Mouse (Mus musculus) cortical plate, adult 2 months (tissue): ENCODE measurements around the gene Kmt2a. TPM values are rescaled to one million over a fixed set of nuclear protein-coding genes. Genes with fewer than 3 reads are reported as not detected.
"Not testable (repeated sequence)": the region's sequence is repeated elsewhere in the genome, so short reads cannot be mapped to it uniquely, and the experiment has no call there.

Source experiments
- H3K27ac ChIP-seq: fragments of 200-500 bp; 2 replicates; pipeline ENCODE4 v1.5.1; 2012; ENCODE audit warnings: low read length, control low read depth, inconsistent platforms; ENCODE audit not compliant: insufficient read depth
- H3K4me1 ChIP-seq: fragments of 200-500 bp; 2 replicates; pipeline ENCODE4 v1.6.1; 2011; ENCODE audit warnings: low read length; ENCODE audit not compliant: control insufficient read depth, insufficient read depth
- H3K4me3 ChIP-seq: fragments of 200-500 bp; 2 replicates; pipeline ENCODE4 v1.5.1; 2011; ENCODE audit warnings: mild to moderate bottlenecking, low read length, control low read depth; ENCODE audit not compliant: insufficient read depth
- CTCF ChIP-seq: fragments of 200-500 bp; IDR thresholded peaks from 2 replicates; pipeline ENCODE4 v1.5.1; 2011; ENCODE audit warnings: mild to moderate bottlenecking, control low read depth, low read length; ENCODE audit not compliant: insufficient read depth; ENCODE audit errors: extremely low read depth
- POLR2A ChIP-seq: fragments of 200-500 bp; IDR thresholded peaks from 2 replicates; pipeline ENCODE4 v1.6.1; 2011; ENCODE audit warnings: mild to moderate bottlenecking, low read length, control low read depth; ENCODE audit not compliant: insufficient read depth; ENCODE audit errors: extremely low read depth
- polyA plus RNA-seq: library from polyadenylated mRNA; depleted of rRNA; stranded (reverse); fragments of >200 nt; gene quantifications from 2 replicates; pipeline ENCODE4 v1.2.3, GENCODE M21; 2012

Gene Kmt2a
- polyA plus RNA-seq, 1 experiment: 28.6 TPM

DNA sequence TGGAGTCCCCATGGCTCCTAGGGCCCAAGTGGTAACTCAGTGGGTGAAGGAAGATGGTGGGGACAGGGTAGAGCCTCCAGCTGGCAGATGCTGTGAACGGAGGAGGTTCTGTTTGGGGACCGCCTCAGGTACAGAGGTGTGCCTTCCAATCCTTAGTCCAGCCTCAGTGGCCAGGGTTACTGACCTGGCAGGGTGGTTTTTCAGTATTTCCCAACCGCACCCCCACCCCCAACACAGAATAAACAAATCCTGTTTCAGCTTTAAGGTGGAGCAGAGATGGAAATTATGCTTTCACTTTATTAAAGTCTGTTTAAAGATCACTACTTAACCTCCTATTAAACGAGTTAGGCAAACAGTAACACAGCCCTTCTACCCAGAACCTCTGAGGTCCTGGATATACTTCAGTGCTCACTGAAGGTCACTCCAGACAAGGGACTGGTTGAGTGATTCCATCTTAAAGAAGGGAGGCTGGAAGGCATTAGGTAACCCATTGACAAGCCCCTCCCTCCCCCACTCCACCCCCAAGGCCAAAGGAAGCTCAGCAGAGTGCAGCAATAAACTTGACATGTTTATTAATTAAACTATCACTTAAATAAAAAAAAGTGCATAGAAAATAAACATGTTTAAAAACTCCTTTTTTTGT, 78.2 kb downstream of the Kmt2a start, which contains the start of gene Ttc36:
Ttc36 (minus strand) TSS at position 265 of the 643 bp plus-strand sequence.
- H3K27ac ChIP-seq: no peak within 1 kb of the TSS
- H3K4me1 ChIP-seq: no peaks in the 10 kb centered on the region
- TF ChIP-seq POLR2A (no peak), CTCF (no peak)
- H3K4me3 ChIP-seq: no peak within 1 kb of the TSS

DNA sequence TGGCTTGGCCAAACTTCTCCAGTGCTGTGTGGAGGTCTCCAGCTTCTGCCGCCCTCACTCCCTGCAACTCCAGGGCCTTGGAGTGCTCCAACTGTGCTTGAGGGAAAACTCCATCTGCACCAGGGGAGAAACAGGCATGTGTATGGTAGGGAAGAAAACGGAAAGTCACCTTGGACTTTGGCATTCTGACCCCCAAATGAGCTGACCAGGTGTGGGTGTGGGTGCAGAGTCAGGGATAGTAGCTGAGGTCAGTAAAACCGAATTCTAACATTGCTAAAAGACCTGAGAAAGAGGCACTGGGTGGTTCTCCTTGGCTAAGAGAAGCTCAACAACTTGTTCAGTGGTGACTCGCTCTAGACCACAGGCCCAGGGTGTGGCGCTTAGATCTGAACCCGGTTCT, 79.4 kb downstream of the Kmt2a start:
- Histone ChIP-seq H3K4me1 (no peaks in the 10 kb centered on the region), H3K27ac (no peak overlapping the region), H3K4me3 (no peak overlapping the region)
- TF ChIP-seq POLR2A: no peak
- TF ChIP-seq CTCF: no peak

DNA sequence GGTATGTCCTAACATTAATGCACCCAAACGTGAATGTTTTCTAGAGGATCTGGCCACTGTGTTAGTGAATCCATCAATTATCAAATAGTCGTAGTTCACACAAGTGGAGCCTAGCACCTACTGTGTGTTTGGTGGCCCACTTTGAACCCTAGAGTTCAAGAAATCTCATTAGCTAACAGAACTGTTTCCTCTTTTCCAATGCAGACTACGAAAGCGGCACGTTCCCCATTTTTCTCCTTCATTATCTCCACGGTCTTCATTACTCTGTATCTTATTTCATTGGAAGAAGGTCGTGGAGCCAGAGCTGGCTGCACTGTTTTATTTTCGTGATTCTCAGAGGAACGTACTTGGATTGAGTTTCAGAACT, 81.2 kb downstream of the Kmt2a start:
- Histone ChIP-seq H3K4me1 (no peaks in the 10 kb centered on the region), H3K27ac (no peak overlapping the region), H3K4me3 (peak overlapping the region; percentile 96; the same call in 1 of the 2 replicates)
- no peak for TF ChIP-seq CTCF
- TF ChIP-seq POLR2A: no peak

DNA sequence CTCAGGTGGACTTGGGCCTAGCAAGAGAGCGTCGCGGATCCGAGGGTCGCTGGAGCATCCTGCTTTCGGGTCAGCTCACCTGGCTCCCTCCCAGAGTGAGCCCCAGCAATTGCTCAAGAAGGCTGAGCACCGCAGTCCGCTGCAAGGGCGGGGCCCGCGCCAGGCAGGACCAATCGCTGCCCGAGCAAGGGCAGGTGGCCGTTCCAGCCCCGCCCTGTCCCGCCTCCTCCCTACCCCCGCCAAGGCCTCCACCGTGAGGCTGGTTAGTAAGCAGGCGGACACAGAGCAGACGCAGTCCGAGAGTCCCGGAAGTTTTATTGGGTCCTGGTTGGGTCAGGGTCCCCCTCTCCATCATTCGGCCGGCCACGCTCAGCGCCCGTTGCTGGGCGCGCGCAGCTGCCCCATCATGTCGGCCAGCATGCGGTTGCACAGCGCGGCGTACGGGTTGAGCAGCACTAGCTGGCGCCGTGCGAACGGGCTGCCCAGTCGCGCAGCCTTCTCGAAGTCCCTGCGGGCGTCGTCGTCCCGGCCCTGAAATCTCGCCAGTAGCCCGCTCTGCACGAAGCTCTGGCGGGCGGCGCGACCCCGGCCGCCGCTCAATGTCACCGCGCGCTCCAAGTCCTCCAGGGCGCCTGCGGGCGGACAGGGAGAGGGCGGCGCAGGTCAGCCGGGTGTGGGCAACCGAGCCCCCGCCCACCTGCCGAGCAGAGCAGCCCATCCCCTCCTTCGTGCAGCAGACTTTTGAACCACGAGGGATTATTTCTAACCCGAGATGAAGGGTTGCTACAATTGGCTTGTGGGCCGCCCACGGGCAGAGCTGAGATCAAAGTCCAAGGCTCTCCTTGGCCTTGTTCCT, 81.8 kb downstream of the Kmt2a start, which contains the start of gene Tmem25:
Tmem25 (minus strand) TSS at position 206 of the 856 bp plus-strand sequence.
- Histone ChIP-seq H3K4me3 (peak within 1 kb of the TSS; percentile 96), H3K27ac (peak within 1 kb of the TSS; percentile 26; the same call in 1 of the 2 replicates), H3K4me1 (no peaks in the 10 kb centered on the region)
- TF ChIP-seq POLR2A (peak; percentile 81; the same call in 1 of the 2 replicates), CTCF (no peak)

DNA sequence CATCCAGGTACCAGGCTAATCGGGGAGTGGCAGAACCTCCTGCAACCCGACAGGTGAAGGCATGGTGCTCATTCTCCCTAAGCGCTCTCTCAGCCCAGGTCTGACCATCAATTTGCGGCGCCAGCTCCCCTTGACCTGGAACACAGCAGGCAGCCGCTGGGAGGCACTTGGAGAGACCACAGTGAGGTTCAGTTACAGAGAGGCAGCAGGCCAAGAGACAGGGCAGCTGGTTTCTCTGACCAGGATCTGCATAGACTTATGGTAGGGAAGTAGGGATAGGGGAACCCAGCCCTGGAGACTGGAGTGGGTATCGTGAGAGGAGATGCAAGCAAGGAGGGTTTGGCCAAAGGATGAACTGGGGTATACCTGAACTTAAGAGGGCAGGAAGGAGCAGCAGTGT, 82.8 kb downstream of the Kmt2a start:
- Histone ChIP-seq H3K4me3 (peak overlapping the region; percentile 96), H3K27ac (no peak overlapping the region), H3K4me1 (no peaks in the 10 kb centered on the region)
- TF ChIP-seq CTCF (no peak), POLR2A (no peak)

DNA sequence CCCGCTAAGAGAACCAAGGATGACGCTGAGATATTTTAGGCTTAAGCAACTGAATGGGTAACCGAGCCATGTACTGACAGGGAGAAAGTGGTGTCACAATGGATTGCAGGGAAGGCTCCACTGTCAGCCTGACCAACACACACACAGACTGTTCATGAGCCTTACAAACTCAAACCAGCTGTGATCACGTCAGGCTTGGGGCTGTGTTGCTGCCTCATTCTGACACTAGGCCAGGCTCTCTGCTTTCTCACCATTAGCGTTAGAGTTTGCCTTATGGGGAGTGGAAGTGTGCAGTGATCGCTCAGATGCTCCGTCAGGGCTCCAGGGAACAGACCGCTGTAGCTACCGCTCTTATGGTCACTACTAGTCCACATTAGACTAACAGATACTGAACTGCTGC, 88.3 kb downstream of the Kmt2a start:
- H3K4me1 ChIP-seq: no peaks in the 10 kb centered on the region
- H3K4me3 ChIP-seq: no peak overlapping the region
- H3K27ac ChIP-seq: no peak overlapping the region
- TF ChIP-seq POLR2A (no peak), CTCF (no peak)

DNA sequence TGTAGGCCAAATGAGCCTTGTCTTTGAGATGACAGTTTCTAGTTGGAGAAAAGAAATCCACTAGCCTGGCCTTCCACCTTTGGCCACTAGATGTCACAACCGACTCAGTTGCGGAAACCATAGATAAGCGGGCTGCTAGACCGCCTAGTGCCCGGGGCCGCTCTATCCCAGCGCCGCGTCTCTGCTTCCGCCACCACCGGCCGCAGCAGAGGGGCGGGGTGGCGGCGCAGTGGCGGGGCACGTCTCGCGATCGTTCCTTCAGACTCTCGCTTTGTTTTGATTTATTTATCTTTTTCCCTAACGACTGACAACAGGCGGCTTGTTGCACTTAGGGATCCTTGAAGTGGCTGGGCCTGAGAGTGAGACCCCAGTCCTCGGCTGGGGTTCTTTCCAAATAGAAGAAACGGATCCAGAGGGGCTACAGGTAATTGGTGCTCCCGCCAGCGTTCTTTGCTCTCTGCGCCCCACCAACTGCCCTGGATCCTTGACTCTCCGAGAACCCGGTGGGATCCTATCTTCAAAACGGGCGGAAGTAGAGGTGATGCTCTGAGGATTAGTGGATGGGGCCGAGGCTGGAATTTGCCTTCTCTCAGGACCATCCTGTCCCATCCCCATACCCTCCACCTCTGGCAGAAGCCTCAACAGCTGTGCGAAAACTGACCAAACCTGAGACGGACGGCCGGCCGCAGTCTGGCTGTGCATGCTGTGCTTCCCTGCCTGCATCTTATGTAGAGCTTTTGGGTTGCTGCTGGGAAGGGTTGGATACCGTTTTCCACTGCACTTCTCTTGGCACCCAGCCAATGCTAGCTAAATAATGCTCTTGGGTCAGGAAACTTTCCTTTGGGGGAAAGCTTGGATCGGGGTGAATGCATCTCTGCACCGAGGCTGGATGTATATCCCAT, 108.1 kb downstream of the Kmt2a start:
- no peaks in the 10 kb centered on the region; the same call in 1 of the 2 replicates for H3K4me1 ChIP-seq
- H3K4me3 ChIP-seq: peak overlapping the region; percentile 86
- H3K27ac ChIP-seq: peak overlapping the region; percentile 20
- TF ChIP-seq POLR2A: peak; percentile 53; the same call in 1 of the 2 replicates
- TF ChIP-seq CTCF: peak; percentile 71

DNA sequence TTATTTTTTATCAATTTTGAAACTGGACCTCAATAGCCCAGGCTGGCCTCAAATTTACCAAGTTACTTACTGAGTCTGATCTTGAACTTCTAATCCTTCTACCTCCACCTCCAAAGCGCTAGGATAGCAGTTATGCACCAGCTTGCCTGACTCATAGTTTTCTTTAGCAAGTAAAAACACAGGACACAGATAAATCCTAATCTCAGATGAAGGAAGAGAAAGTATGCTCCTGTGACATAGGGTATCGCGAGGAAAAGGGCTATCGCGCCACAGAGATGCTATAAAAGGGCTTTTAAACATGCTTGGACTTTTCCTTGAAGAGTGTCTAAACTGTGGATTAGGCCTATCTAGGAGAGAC, 108.7 kb downstream of the Kmt2a start:
- H3K4me3 ChIP-seq: peak overlapping the region; percentile 86; the same call in 1 of the 2 replicates
- no peak overlapping the region for H3K27ac ChIP-seq
- TF ChIP-seq CTCF (no peak), POLR2A (no peak)
- H3K4me1 ChIP-seq: no peaks in the 10 kb centered on the region; the same call in 1 of the 2 replicates

DNA sequence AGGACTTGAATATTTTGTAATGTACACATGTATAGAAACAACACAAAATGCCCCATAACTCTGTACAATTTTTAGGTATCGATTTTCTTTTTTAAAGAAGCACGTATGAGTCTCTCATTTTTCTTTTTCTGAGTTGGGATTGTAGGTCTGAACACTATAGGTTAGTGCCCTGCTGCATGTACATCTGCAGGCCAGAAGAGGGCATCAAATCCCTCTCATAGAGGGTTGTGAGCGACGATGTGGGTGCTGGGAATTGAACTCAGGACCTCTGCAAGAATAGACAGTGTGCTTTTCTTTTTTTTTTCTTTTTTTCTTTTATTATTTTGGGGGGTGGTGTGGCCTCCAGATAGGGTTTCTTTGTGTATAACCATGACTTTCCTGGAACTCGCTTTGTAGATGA, 109.7 kb downstream of the Kmt2a start:
- Histone ChIP-seq H3K27ac (no peak overlapping the region), H3K4me1 (no peaks in the 10 kb centered on the region; the same call in 1 of the 2 replicates), H3K4me3 (no peak overlapping the region)
- no peak for TF ChIP-seq POLR2A
- TF ChIP-seq CTCF: no peak

DNA sequence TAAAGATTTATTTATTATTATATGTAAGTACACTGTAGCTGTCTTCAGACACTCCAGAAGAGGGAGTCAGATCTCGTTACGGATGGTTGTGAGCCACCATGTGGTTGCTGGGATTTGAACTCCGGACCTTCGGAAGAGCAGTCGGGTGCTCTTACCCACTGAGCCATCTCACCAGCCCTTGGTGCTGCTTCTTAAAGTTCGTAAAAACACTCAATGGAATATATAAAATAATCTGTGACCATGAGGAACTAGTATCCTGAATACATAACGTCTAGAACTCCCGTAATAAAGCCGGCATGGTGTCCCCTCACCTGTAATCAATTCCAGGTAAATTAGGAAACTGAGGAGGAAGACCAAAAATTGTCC, 113.1 kb downstream of the Kmt2a start:
- H3K27ac ChIP-seq, H3K4me1 ChIP-seq: not testable (repeated sequence)
- peak overlapping the region; percentile 87; the same call in 1 of the 2 replicates for H3K4me3 ChIP-seq
